Mouse (Mus musculus) cerebellum, adult 2 months (tissue): ENCODE data around the gene Dcaf5.

Experiments used
- CTCF ChIP-seq: fragments of 200-500 bp; IDR thresholded peaks from 2 replicates; pipeline ENCODE4 v1.5.1; 2011; ENCODE audit warnings: low read depth, mild to moderate bottlenecking, control low read depth, low read length, moderate library complexity, borderline replicate concordance; ENCODE audit not compliant: insufficient read depth
- POLR2A ChIP-seq: fragments of 200-500 bp; IDR thresholded peaks from 2 replicates; pipeline ENCODE4 v1.6.1; 2011; ENCODE audit warnings: low read length, control low read depth, borderline replicate concordance; ENCODE audit not compliant: insufficient read depth

DNA sequence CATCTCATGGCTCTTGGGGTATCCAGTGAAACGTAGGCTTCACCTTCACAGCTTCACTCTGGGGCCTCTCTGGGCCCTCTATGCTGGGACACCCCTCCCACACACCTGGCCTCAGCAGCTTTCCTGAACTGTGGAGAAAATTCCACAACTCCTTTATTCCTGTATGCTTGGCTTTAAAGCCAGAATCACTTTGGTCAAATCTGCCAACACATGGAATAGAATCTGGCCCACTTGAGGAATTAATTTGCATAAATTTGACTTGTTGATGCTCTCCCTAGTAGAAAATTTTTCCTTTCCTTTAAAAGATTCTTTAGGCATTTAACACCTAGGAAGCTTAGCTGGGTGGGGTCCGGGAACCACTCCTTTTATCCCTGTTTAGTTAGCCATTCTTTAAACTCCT lies 21.3 kb downstream of the Dcaf5 start:
- TF ChIP-seq POLR2A (no peak), CTCF (no peak)
